ENCODE assay signal across 20 mouse cellular contexts in genomic region chr9:76097221-76097620, GRCm38 (mm10).
DNase-seq lines count a peak whose midpoint lies in the region; ATAC-seq and TF ChIP-seq lines count a peak whose summit lies in the region.
"Had no signal": no experiment of that assay in that cellular context is flagged by ENCODE, and none has a peak within 500 bp of the region (broad histone marks: within the 10 kb centered on the region; RNA-seq: fewer than 3 reads in every experiment).

No protein-coding gene starts in this region.

- TF ChIP-seq CTCF in kidney, adult 2 months (conservative IDR thresholded peaks at IDR 0.05; ENCODE audit: insufficient read depth, insufficient read length, low read depth, low read length): no peak

- WGBS in kidney, adult 2 months: 84% methylated on average over 5 of the region's 5 CpGs
- 57% methylated on average over 5 of the region's 5 CpGs for WGBS in kidney, embryonic 15.5 days
- 28% methylated on average over 5 of the region's 5 CpGs for WGBS in limb, embryonic 14.5 days
- WGBS in limb, embryonic 10.5 days: 89% methylated on average over 5 of the region's 5 CpGs

- DNase-seq in gastrocnemius, postnatal 25 days: peak; percentile 19
- no peak for DNase-seq in gastrocnemius, postnatal 36 days
- DNase-seq in kidney, adult 2 months: peak; percentile 1
- peak; percentile 52 for DNase-seq in limb, embryonic 14.5 days (ENCODE audit: low spot score)
- no peak for DNase-seq in limb, embryonic 10.5 days (ENCODE audit: low spot score)
- DNase-seq: adrenal gland, postnatal 14 days; cerebellum, adult 18-20 months; cerebellum, adult 9-11 months; cerebellum, postnatal 36 days had no signal

- no peaks in the 10 kb centered on the region for H3K9me3 ChIP-seq in kidney, embryonic 15.5 days (replicated peaks)
- H3K9me3 ChIP-seq in limb, embryonic 14.5 days (ENCODE audit: control insufficient read depth, low read length): no peaks in the 10 kb centered on the region
- no peaks in the 10 kb centered on the region for H3K9me3 ChIP-seq in limb, embryonic 10.5 days (replicated peaks)
- H3K9me3 ChIP-seq: embryonic facial prominence, embryonic 13.5 days; forebrain, embryonic 12.5 days; hindbrain, embryonic 12.5 days had no signal

- no peak overlapping the region for H3K27ac ChIP-seq in kidney, adult 2 months (ENCODE audit: insufficient read depth, low read depth, low read length)
- no peak overlapping the region for H3K27ac ChIP-seq in kidney, embryonic 15.5 days
- H3K27ac ChIP-seq in limb, embryonic 14.5 days (replicated peaks; ENCODE audit: low read depth, low read length): no peak overlapping the region
- no peak overlapping the region for H3K27ac ChIP-seq in limb, embryonic 10.5 days
- H3K27ac ChIP-seq: embryonic facial prominence, embryonic 13.5 days; forebrain, embryonic 12.5 days; hindbrain, embryonic 12.5 days had no signal

- intact Hi-C loops in gastrocnemius, postnatal 36 days (cut with DNase I): no loop called here

- H3K4me3 ChIP-seq in kidney, adult 2 months (ENCODE audit: insufficient read depth, low read depth, low read length): no peak overlapping the region
- H3K4me3 ChIP-seq in kidney, embryonic 15.5 days (replicated peaks): no peak overlapping the region
- no peak overlapping the region for H3K4me3 ChIP-seq in limb, embryonic 14.5 days (replicated peaks; ENCODE audit: low read length)
- H3K4me3 ChIP-seq in limb, embryonic 10.5 days: no peak overlapping the region
- H3K4me3 ChIP-seq: embryonic facial prominence, embryonic 13.5 days; forebrain, embryonic 12.5 days; hindbrain, embryonic 12.5 days had no signal

- no peaks in the 10 kb centered on the region for H3K27me3 ChIP-seq in kidney, adult 2 months (replicated peaks; ENCODE audit: control insufficient read depth, insufficient read depth, low read length)
- no peaks in the 10 kb centered on the region for H3K27me3 ChIP-seq in kidney, embryonic 15.5 days
- no peaks in the 10 kb centered on the region for H3K27me3 ChIP-seq in limb, embryonic 14.5 days (ENCODE audit: control insufficient read depth, insufficient read depth, low read length)
- H3K27me3 ChIP-seq in limb, embryonic 10.5 days (ENCODE audit: low read depth, poor library complexity, severe bottlenecking): no peaks in the 10 kb centered on the region
- H3K27me3 ChIP-seq: CH12.LX; embryonic facial prominence, embryonic 13.5 days; forebrain, embryonic 12.5 days; hindbrain, embryonic 12.5 days; Patski had no signal

- no peak overlapping the region for H3K4me2 ChIP-seq in kidney, embryonic 15.5 days
- H3K4me2 ChIP-seq in limb, embryonic 14.5 days (replicated peaks; ENCODE audit: low read depth, low read length, severe bottlenecking): no peak overlapping the region
- H3K4me2 ChIP-seq: embryonic facial prominence, embryonic 13.5 days; forebrain, embryonic 12.5 days; heart, embryonic 11.5 days; hindbrain, embryonic 12.5 days had no signal

- no peak for TF ChIP-seq POLR2A in kidney, adult 2 months (IDR thresholded peaks at IDR 0.05; ENCODE audit: low read depth, low read length)
- TF ChIP-seq POLR2A in limb, embryonic 14.5 days (IDR thresholded peaks at IDR 0.05; ENCODE audit: borderline replicate concordance, extremely low read depth, insufficient read depth, insufficient read length): no peak

- no peak overlapping the region for H3K9ac ChIP-seq in kidney, embryonic 15.5 days
- no peak overlapping the region for H3K9ac ChIP-seq in limb, embryonic 14.5 days (ENCODE audit: low read depth, low read length, severe bottlenecking)
- H3K9ac ChIP-seq: embryonic facial prominence, embryonic 13.5 days; forebrain, embryonic 12.5 days; hindbrain, embryonic 12.5 days had no signal

- H3K36me3 ChIP-seq in kidney, adult 2 months (ENCODE audit: control insufficient read depth, insufficient read depth, low read length): no peaks in the 10 kb centered on the region
- H3K36me3 ChIP-seq in kidney, embryonic 15.5 days: no peaks in the 10 kb centered on the region
- no peaks in the 10 kb centered on the region for H3K36me3 ChIP-seq in limb, embryonic 14.5 days (ENCODE audit: control insufficient read depth, insufficient read depth, low read length)
- H3K36me3 ChIP-seq in limb, embryonic 10.5 days: no peaks in the 10 kb centered on the region
- H3K36me3 ChIP-seq: embryonic facial prominence, embryonic 13.5 days; forebrain, embryonic 12.5 days; hindbrain, embryonic 12.5 days had no signal

- ATAC-seq in kidney, embryonic 15.5 days (replicated peaks; ENCODE audit: low FRiP score): no peak
- ATAC-seq in limb, embryonic 14.5 days (ENCODE audit: low FRiP score, low read depth): peak; percentile 63; the same call in 1 of the 2 replicates
- ATAC-seq: activated CD4-positive, CD25-positive, alpha-beta regulatory T cell, adult 4 months; forebrain, embryonic 16.5 days; hindbrain, embryonic 16.5 days; inflammation-experienced regulatory T-cells, adult 6 months; Patski had no signal

- H3K4me1 ChIP-seq in kidney, adult 2 months (ENCODE audit: control insufficient read depth, insufficient read depth, low read length): no peaks in the 10 kb centered on the region
- H3K4me1 ChIP-seq in kidney, embryonic 15.5 days: no peaks in the 10 kb centered on the region
- peaks cover 13% of the 10 kb centered on the region; the same call in 1 of the 2 replicates for H3K4me1 ChIP-seq in limb, embryonic 14.5 days (ENCODE audit: control insufficient read depth, insufficient read depth, low read length)
- no peaks in the 10 kb centered on the region for H3K4me1 ChIP-seq in limb, embryonic 10.5 days
- H3K4me1 ChIP-seq: embryonic facial prominence, embryonic 13.5 days; forebrain, embryonic 12.5 days; hindbrain, embryonic 12.5 days had no signal

Comparison
In these comparisons a context has a peak if more than half of its experiments do, and no peak if none do; other contexts are left out.
1. DNase-seq: peak in gastrocnemius, postnatal 25 days (single experiment), kidney, adult 2 months (single experiment) and limb, embryonic 14.5 days (single experiment); none in gastrocnemius, postnatal 36 days (0 of 2) and limb, embryonic 10.5 days (single experiment).